Mouse (Mus musculus): ENCODE data around the gene Fam117b. TPM values are rescaled to one million over a fixed set of nuclear protein-coding genes. Genes with fewer than 3 reads are reported as not detected.

The Fam117b gene
- total RNA-seq (2023) = 70.8 and 86.1 TPM in 2 replicates

GRCm38 (mm10) chr1:59912413-59913157, at the start of gene Fam117b:
Gene Fam117b (plus strand): TSS chr1:59913006.

Other genes starting within 250 kb of the Fam117b start
- gene Sumo1, start 242.2 kb upstream of the Fam117b start, total RNA-seq (2023) = 79.0 and 84.2 TPM in 2 replicates
- 48.3 and 79.0 TPM in 2 replicates for gene Nop58, start 228.0 kb upstream of the Fam117b start, total RNA-seq (2023)
- gene Bmpr2, start 149.6 kb upstream of the Fam117b start, total RNA-seq (2023) = 16.6 and 17.7 TPM in 2 replicates
- 1.5 TPM in 1 of 2 replicates, not detected in the other for gene Ica1l, start 130.2 kb downstream of the Fam117b start, total RNA-seq (2023)
- 6.4 and 7.9 TPM in 2 replicates for gene Carf, start 185.2 kb downstream of the Fam117b start, total RNA-seq (2023)
- gene Wdr12, start 185.6 kb downstream of the Fam117b start, total RNA-seq (2023) = 5.8 and 7.6 TPM in 2 replicates